Mouse (Mus musculus) heart, embryonic 16.5 days (tissue): ENCODE results near the gene Adamtsl4. TPM values are rescaled to one million over a fixed set of nuclear protein-coding genes. Genes with fewer than 3 reads are reported as not detected.
A peak's percentile ranks its signal among the peaks of the same experiment; 100 is the strongest.

ENCODE experiments used
- ATAC-seq: fragments of 200-750 bp; cut with Nextera tagmentation; replicated peaks from 2 replicates; pipeline ENCODE4 v1.8.0; 2017; ENCODE audit warnings: moderate number of reproducible peaks; ENCODE audit not compliant: insufficient read depth, low FRiP score; ENCODE audit errors: extremely low read depth
- H3K27ac ChIP-seq: fragments of 300-500 bp; sonication (generic); 2 replicates; pipeline ENCODE4 v1.5.1; 2014; ENCODE audit warnings: mild to moderate bottlenecking, low read length, control low read depth, moderate library complexity
- H3K27me3 ChIP-seq: fragments of 300-500 bp; sonication (generic); 2 replicates; pipeline ENCODE4 v1.6.1; 2014; ENCODE audit warnings: low read length, mixed read lengths; ENCODE audit not compliant: control insufficient read depth, insufficient read depth
- H3K36me3 ChIP-seq: fragments of 300-500 bp; sonication (generic); 2 replicates; pipeline ENCODE4 v1.6.1; 2014; ENCODE audit not compliant: control insufficient read depth, insufficient read depth
- H3K4me1 ChIP-seq: fragments of 300-500 bp; sonication (generic); 2 replicates; pipeline ENCODE4 v1.6.1; 2014; ENCODE audit warnings: low read length, mixed read lengths; ENCODE audit not compliant: control insufficient read depth, insufficient read depth
- H3K4me2 ChIP-seq: fragments of 300-500 bp; sonication (generic); 2 replicates; pipeline ENCODE4 v1.6.1; 2014; ENCODE audit warnings: low read depth, mild to moderate bottlenecking, control low read depth, low read length
- H3K4me3 ChIP-seq: fragments of 300-500 bp; sonication (generic); 2 replicates; pipeline ENCODE4 v1.5.1; 2014; ENCODE audit warnings: mild to moderate bottlenecking, control low read depth, low read length
- H3K9ac ChIP-seq: fragments of 300-500 bp; sonication (generic); 2 replicates; pipeline ENCODE4 v1.6.1; 2014; ENCODE audit warnings: low read length, control low read depth
- H3K9me3 ChIP-seq: fragments of 300-500 bp; sonication (generic); replicated peaks from 2 replicates; pipeline ENCODE4 v1.6.1; 2016; ENCODE audit warnings: low read length; ENCODE audit not compliant: control insufficient read depth
- WGBS: fragments of 180-500 bp; shearing (Covaris S2); extraction: QIAGEN DNeasy Blood & Tissue Kit; methylation state at CpG from one replicate; pipeline ENCODE4 v1.1.7; 2014; 5-methylcytosine and 5-hydroxymethylcytosine counted together
- polyA plus RNA-seq: library from polyadenylated mRNA; unstranded; fragments of >200 nt; fragmentation: Nextera tagmentation; extraction: Ambion mirVana; gene quantifications from 2 replicates; pipeline ENCODE4 v1.2.1, GENCODE M21; 2015

Gene Adamtsl4
- polyA plus RNA-seq: 8.5 and 13.7 TPM in 2 replicates

GRCm38 (mm10) chr3:95687524-95688421 is at the start of gene Adamtsl4:
TSS of gene Adamtsl4 (minus strand) at chr3:95687917.
- peak within 1 kb of the TSS; percentile 76 for H3K9ac ChIP-seq
- 5% methylated on average over 50 of the region's 50 CpGs for WGBS
- peak within 1 kb of the TSS; percentile 76 for H3K4me2 ChIP-seq
- peaks cover 57% of the 10 kb centered on the region for H3K4me1 ChIP-seq
- H3K27ac ChIP-seq: peak within 1 kb of the TSS; percentile 92
- H3K36me3 ChIP-seq: no peaks in the 10 kb centered on the region
- peak; percentile 64 for ATAC-seq
- no peaks in the 10 kb centered on the region for H3K27me3 ChIP-seq
- H3K4me3 ChIP-seq: peak within 1 kb of the TSS; percentile 61
- 0 out of 2 replicates have a peak, but pooled peaks cover 2% of the 10 kb centered on the region for H3K9me3 ChIP-seq

DNA sequence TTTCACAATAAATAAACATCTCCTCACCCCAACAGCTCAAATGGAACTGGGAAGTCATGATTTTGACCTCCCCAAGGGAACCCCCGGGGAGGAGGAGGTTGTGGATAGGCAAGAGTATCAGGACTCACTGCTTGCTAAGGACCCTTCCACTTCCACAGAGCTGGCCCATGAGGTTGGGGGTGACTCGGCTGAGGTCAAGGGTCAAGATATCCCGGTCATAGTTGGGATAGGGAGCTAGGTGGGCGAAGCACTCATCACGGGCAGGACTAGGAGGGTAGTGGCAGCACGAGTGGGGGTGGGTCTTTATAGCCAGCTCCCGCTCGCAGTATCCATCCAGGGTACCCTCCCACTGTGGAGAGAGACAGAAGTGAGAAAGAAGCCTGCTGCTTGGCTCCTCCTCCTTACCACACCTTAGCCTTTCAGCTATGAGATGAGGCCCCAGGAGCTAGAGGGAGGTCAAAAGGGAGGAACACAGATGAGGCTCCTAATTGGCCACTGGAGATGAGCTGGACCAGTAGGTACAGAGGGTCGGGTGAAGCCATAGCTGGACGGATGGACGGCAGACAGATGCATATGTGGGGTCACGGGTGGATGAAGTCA is 47.5 kb upstream of the Adamtsl4 start:
- no peak overlapping the region for H3K27ac ChIP-seq
- H3K4me1 ChIP-seq: peaks cover 42% of the 10 kb centered on the region
- no peaks in the 10 kb centered on the region for H3K27me3 ChIP-seq
- H3K9me3 ChIP-seq: no peaks in the 10 kb centered on the region
- H3K4me2 ChIP-seq: no peak overlapping the region
- ATAC-seq: no peak
- H3K36me3 ChIP-seq: peaks cover 6% of the 10 kb centered on the region
- WGBS: 84% methylated on average over 12 of the region's 12 CpGs
- H3K4me3 ChIP-seq: no peak overlapping the region
- no peak overlapping the region for H3K9ac ChIP-seq

GRCm38 (mm10) chr3:95734092-95734702 is 46.5 kb upstream of the Adamtsl4 start:
- H3K27ac ChIP-seq: no peak overlapping the region
- H3K27me3 ChIP-seq: no peaks in the 10 kb centered on the region
- no peak for ATAC-seq
- H3K4me1 ChIP-seq: peaks cover 32% of the 10 kb centered on the region
- H3K36me3 ChIP-seq: peaks cover 6% of the 10 kb centered on the region
- no peak overlapping the region for H3K4me3 ChIP-seq
- H3K9ac ChIP-seq: no peak overlapping the region
- H3K9me3 ChIP-seq: no peaks in the 10 kb centered on the region
- no peak overlapping the region for H3K4me2 ChIP-seq
- 68% methylated on average over 13 of the region's 13 CpGs for WGBS

DNA sequence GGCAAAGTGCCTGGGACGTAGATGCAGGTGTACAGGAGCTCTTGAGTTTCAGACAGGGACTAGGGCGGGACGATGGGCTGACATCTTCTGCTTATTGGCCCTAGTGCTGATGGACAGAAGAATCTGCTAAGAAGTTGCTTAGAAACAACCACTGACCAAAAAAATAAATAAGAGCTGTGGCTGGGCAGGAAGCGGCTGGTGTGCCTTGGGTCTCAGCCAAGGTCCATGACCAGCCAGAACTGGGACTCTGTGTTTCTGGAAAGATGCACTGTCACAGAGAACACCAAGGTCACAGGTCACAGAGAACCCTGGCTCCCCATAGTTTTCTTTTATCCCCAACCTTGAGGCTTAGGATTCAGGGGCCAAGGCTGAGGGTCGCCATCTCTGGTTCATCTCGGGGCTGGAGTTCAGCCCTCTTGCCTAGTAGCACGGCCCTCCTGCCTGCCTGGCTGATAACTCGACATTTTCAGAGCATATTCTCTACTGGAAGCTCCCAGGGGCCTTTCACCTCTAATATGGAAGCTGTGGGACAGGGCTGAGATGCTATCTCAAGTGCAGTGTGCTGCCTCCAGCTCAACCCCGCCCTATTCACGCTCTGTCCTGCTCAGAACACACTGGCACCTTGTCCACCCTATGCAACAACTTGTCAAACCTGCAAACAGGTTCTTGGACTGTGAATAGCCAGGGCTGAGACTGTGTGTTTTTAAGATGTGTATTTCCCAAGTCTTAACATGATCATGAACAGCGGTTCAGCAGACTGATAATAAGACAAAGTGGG is 45.2 kb upstream of the Adamtsl4 start:
- Histone ChIP-seq H3K9ac (no peak overlapping the region; the same call in 1 of the 2 replicates), H3K27ac (peak overlapping the region; percentile 57)
- no peak for ATAC-seq

GRCm38 (mm10) chr3:95732297-95732696 is 44.6 kb upstream of the Adamtsl4 start:
- WGBS: 83% methylated on average over 9 of the region's 9 CpGs
- Histone ChIP-seq H3K9ac (no peak overlapping the region), H3K27me3 (no peaks in the 10 kb centered on the region), H3K36me3 (peaks cover 6% of the 10 kb centered on the region), H3K27ac (peak overlapping the region; percentile 57), H3K4me2 (no peak overlapping the region), H3K9me3 (no peaks in the 10 kb centered on the region), H3K4me3 (no peak overlapping the region), H3K4me1 (peaks cover 20% of the 10 kb centered on the region)
- ATAC-seq: no peak

More for the DNA sequence above, 45.2 kb upstream of the Adamtsl4 start:
- H3K4me1 ChIP-seq: peaks cover 26% of the 10 kb centered on the region
- 64% methylated on average over 11 of the region's 11 CpGs for whole genome bisulfite sequencing
- no peaks in the 10 kb centered on the region for H3K27me3 ChIP-seq
- H3K4me2 ChIP-seq: no peak overlapping the region
- H3K9me3 ChIP-seq: no peaks in the 10 kb centered on the region
- H3K4me3 ChIP-seq: no peak overlapping the region
- H3K36me3 ChIP-seq: peaks cover 6% of the 10 kb centered on the region

- 95% methylated on average over 4 of the region's 4 CpGs for WGBS
- Histone ChIP-seq H3K36me3 (peaks cover 6% of the 10 kb centered on the region), H3K4me2 (no peak overlapping the region), H3K9me3 (no peaks in the 10 kb centered on the region), H3K4me1 (peaks cover 20% of the 10 kb centered on the region), H3K4me3 (no peak overlapping the region), H3K27ac (no peak overlapping the region), H3K27me3 (no peaks in the 10 kb centered on the region), H3K9ac (no peak overlapping the region)
- no peak for ATAC-seq
Observed at GRCm38 (mm10) chr3:95731802-95732201, 44.1 kb upstream of the Adamtsl4 start.

- Histone ChIP-seq H3K36me3 (peaks cover 6% of the 10 kb centered on the region), H3K27ac (no peak overlapping the region), H3K9me3 (no peaks in the 10 kb centered on the region), H3K9ac (no peak overlapping the region), H3K4me2 (no peak overlapping the region), H3K4me1 (peaks cover 15% of the 10 kb centered on the region), H3K4me3 (no peak overlapping the region), H3K27me3 (no peaks in the 10 kb centered on the region)
- no peak for ATAC-seq
- WGBS: 85% methylated on average over 7 of the region's 7 CpGs
Observed at GRCm38 (mm10) chr3:95730431-95730830, 42.7 kb upstream of the Adamtsl4 start.

DNA sequence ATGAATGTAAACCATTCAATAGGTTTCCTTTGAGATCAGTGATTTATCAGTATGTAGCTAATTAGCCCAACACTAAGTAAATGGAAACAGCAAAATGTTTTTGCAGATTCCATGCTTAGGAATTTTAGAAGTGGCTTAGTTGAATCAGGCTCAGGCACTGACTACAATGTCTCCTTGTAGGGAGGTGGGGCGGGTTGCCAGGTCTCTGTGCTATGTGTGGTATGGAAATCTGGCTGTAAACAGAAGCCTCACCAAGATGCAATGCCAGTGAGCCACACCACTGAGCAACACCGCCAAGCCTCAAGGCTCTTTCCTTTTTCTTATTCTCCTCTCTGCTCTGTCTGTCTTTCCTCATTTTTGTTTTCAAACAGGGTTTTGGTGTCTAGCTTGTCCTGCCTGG is 41.2 kb upstream of the Adamtsl4 start:
- ATAC-seq: no peak
- Histone ChIP-seq H3K9ac (no peak overlapping the region), H3K9me3 (no peaks in the 10 kb centered on the region), H3K36me3 (no peaks in the 10 kb centered on the region), H3K27ac (peak overlapping the region; percentile 29; the same call in 1 of the 2 replicates), H3K4me3 (no peak overlapping the region), H3K4me1 (peaks cover 15% of the 10 kb centered on the region), H3K27me3 (no peaks in the 10 kb centered on the region), H3K4me2 (no peak overlapping the region)
- WGBS: 56% methylated on average over 2 of the region's 2 CpGs
